23 mouse cellular contexts compared by ENCODE assay signal in the genomic region with DNA sequence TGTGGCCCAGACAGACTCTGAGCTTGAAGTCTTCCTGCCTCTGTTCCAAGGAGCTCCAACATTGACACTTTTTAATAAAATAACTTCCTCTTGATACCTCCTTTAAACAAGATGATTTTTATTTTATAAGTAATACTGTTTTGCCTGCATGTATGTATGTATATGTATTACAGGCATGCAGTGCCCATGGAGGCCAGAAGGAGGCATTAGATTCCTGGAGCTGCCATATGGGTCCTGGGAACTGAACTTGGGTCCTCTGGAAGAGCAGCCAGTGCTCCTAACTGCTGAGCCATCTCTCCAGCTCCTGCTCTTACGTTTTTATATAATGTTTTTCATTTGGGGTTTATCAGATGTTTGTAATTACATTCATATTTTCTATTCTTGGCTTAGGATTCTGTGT. TPM values are rescaled to one million over a fixed set of nuclear protein-coding genes. Genes with fewer than 3 reads are reported as not detected.
DNase-seq lines count a peak whose midpoint lies in the region; ATAC-seq and TF ChIP-seq lines count a peak whose summit lies in the region.
"Had no signal": no experiment of that assay in that cellular context is flagged by ENCODE, and none has a peak within 500 bp of the region (broad histone marks: within the 10 kb centered on the region; RNA-seq: fewer than 3 reads in every experiment).

No protein-coding gene starts in this region.

- H3K27ac ChIP-seq in cerebellum, adult 2 months (ENCODE audit: insufficient read depth, low read length): no peak overlapping the region
- no peak overlapping the region for H3K27ac ChIP-seq in kidney, postnatal 0 days
- H3K27ac ChIP-seq in midbrain, embryonic 11.5 days (ENCODE audit: low read depth, low read length): no peak overlapping the region
- H3K27ac ChIP-seq in midbrain, embryonic 14.5 days (replicated peaks; ENCODE audit: low read depth, low read length): no peak overlapping the region
- no peak overlapping the region for H3K27ac ChIP-seq in stomach, postnatal 0 days (replicated peaks)
- no peak overlapping the region for H3K27ac ChIP-seq in forebrain, embryonic 10.5 days
- H3K27ac ChIP-seq: embryonic facial prominence, embryonic 15.5 days; hindbrain, embryonic 14.5 days; limb, embryonic 15.5 days; midbrain, embryonic 15.5 days had no signal

- no peaks in the 10 kb centered on the region for H3K27me3 ChIP-seq in cerebellum, adult 2 months (ENCODE audit: control insufficient read depth, insufficient read depth, low read length)
- no peaks in the 10 kb centered on the region for H3K27me3 ChIP-seq in kidney, postnatal 0 days (ENCODE audit: insufficient read depth, low read length)
- H3K27me3 ChIP-seq in midbrain, embryonic 11.5 days (ENCODE audit: control insufficient read depth, insufficient read depth, low read length): no peaks in the 10 kb centered on the region
- no peaks in the 10 kb centered on the region for H3K27me3 ChIP-seq in midbrain, embryonic 14.5 days (ENCODE audit: control insufficient read depth, insufficient read depth, low read length)
- no peaks in the 10 kb centered on the region for H3K27me3 ChIP-seq in stomach, postnatal 0 days (ENCODE audit: control insufficient read depth, insufficient read depth, low read length)
- no peaks in the 10 kb centered on the region for H3K27me3 ChIP-seq in forebrain, embryonic 10.5 days (ENCODE audit: poor library complexity, severe bottlenecking)
- H3K27me3 ChIP-seq: embryonic facial prominence, embryonic 15.5 days; limb, embryonic 15.5 days; midbrain, embryonic 15.5 days had no signal

- DNase-seq in cerebellum, adult 2 months: no peak
- no peak for DNase-seq in cerebellum, postnatal 10 days
- DNase-seq in kidney, postnatal 0 days (ENCODE audit: low spot score): no peak
- DNase-seq in kidney, postnatal 10 days: no peak
- peak; percentile 17 for DNase-seq in midbrain, embryonic 11.5 days (ENCODE audit: low spot score, missing footprints)
- DNase-seq in midbrain, embryonic 14.5 days: no peak
- no peak for DNase-seq in stomach, postnatal 0 days (ENCODE audit: low spot score)
- no peak for DNase-seq in forebrain, embryonic 10.5 days (ENCODE audit: extremely low spot score, low spot score)
- DNase-seq: adrenal gland, postnatal 25 days; cerebellum, adult 9-10 months; gastrocnemius, postnatal 36 days; heart, postnatal 36 days; kidney, adult 9 months; kidney, postnatal 36 days; left cerebral cortex, postnatal 4 days; lung, postnatal 14 days; thymus, postnatal 14 days had no signal

- TF ChIP-seq EP300 in stomach, postnatal 0 days (optimal IDR thresholded peaks at IDR 0.05): no peak

- no peaks in the 10 kb centered on the region; the same call in 1 of the 2 replicates for H3K4me1 ChIP-seq in cerebellum, adult 2 months (ENCODE audit: control insufficient read depth, insufficient read depth, low read length)
- no peaks in the 10 kb centered on the region for H3K4me1 ChIP-seq in kidney, postnatal 0 days (replicated peaks; ENCODE audit: insufficient read depth, low read length)
- no peaks in the 10 kb centered on the region for H3K4me1 ChIP-seq in midbrain, embryonic 11.5 days (ENCODE audit: control insufficient read depth, insufficient read depth, low read length)
- H3K4me1 ChIP-seq in midbrain, embryonic 14.5 days (ENCODE audit: control insufficient read depth, insufficient read depth, low read length): no peaks in the 10 kb centered on the region
- no peaks in the 10 kb centered on the region for H3K4me1 ChIP-seq in stomach, postnatal 0 days (replicated peaks; ENCODE audit: control insufficient read depth, insufficient read depth)
- peaks cover 12% of the 10 kb centered on the region for H3K4me1 ChIP-seq in forebrain, embryonic 10.5 days
- H3K4me1 ChIP-seq: embryonic facial prominence, embryonic 15.5 days; limb, embryonic 15.5 days; midbrain, embryonic 15.5 days had no signal

- no peak overlapping the region for H3K4me3 ChIP-seq in cerebellum, adult 2 months (replicated peaks; ENCODE audit: insufficient read depth, low read depth, low read length)
- no peak overlapping the region for H3K4me3 ChIP-seq in kidney, postnatal 0 days (replicated peaks; ENCODE audit: low read depth, low read length)
- no peak overlapping the region for H3K4me3 ChIP-seq in midbrain, embryonic 11.5 days (ENCODE audit: low read depth, low read length)
- no peak overlapping the region for H3K4me3 ChIP-seq in midbrain, embryonic 14.5 days (replicated peaks; ENCODE audit: low read depth, low read length)
- no peak overlapping the region for H3K4me3 ChIP-seq in stomach, postnatal 0 days (ENCODE audit: low read depth, low read length)
- no peak overlapping the region for H3K4me3 ChIP-seq in forebrain, embryonic 10.5 days
- H3K4me3 ChIP-seq: embryonic facial prominence, embryonic 15.5 days; limb, embryonic 15.5 days; midbrain, embryonic 15.5 days; myocyte had no signal

- no peak overlapping the region for H3K9ac ChIP-seq in kidney, postnatal 0 days (ENCODE audit: low read depth, low read length)
- no peak overlapping the region for H3K9ac ChIP-seq in midbrain, embryonic 11.5 days (ENCODE audit: low read length)
- H3K9ac ChIP-seq in midbrain, embryonic 14.5 days (replicated peaks; ENCODE audit: low read length): no peak overlapping the region
- H3K9ac ChIP-seq in stomach, postnatal 0 days (ENCODE audit: low read length): no peak overlapping the region
- H3K9ac ChIP-seq: embryonic facial prominence, embryonic 15.5 days; hindbrain, embryonic 14.5 days; limb, embryonic 15.5 days; midbrain, embryonic 15.5 days had no signal

- 0 out of 2 replicates have a peak, but pooled peaks have one; percentile 12 for TF ChIP-seq CTCF in cerebellum, adult 2 months (IDR thresholded peaks at IDR 0.05; ENCODE audit: borderline replicate concordance, insufficient read depth, low read depth, low read length)
- TF ChIP-seq CTCF in kidney, postnatal 0 days (IDR thresholded peaks at IDR 0.05; ENCODE audit: low read depth): peak; percentile 33; the same call in 1 of the 2 replicates
- peak; percentile 38 for TF ChIP-seq CTCF in stomach, postnatal 0 days (IDR thresholded peaks at IDR 0.05; ENCODE audit: low read depth)

- no peak overlapping the region for H3K4me2 ChIP-seq in kidney, postnatal 0 days (ENCODE audit: low read length)
- no peak overlapping the region for H3K4me2 ChIP-seq in midbrain, embryonic 11.5 days
- H3K4me2 ChIP-seq in midbrain, embryonic 14.5 days (ENCODE audit: low read length): no peak overlapping the region
- no peak overlapping the region for H3K4me2 ChIP-seq in stomach, postnatal 0 days (replicated peaks; ENCODE audit: low read depth)
- H3K4me2 ChIP-seq: embryonic facial prominence, embryonic 15.5 days; hindbrain, embryonic 14.5 days; limb, embryonic 15.5 days; midbrain, embryonic 15.5 days had no signal

- H3K9me3 ChIP-seq in kidney, postnatal 0 days (replicated peaks; ENCODE audit: low read length): no peaks in the 10 kb centered on the region
- H3K9me3 ChIP-seq in midbrain, embryonic 11.5 days (ENCODE audit: control insufficient read depth, low read length): no peaks in the 10 kb centered on the region
- no peaks in the 10 kb centered on the region for H3K9me3 ChIP-seq in midbrain, embryonic 14.5 days (ENCODE audit: control insufficient read depth, low read length)
- H3K9me3 ChIP-seq in stomach, postnatal 0 days (ENCODE audit: control insufficient read depth, low read length): no peaks in the 10 kb centered on the region
- H3K9me3 ChIP-seq in forebrain, embryonic 10.5 days: no peaks in the 10 kb centered on the region
- H3K9me3 ChIP-seq: embryonic facial prominence, embryonic 15.5 days; limb, embryonic 15.5 days; midbrain, embryonic 15.5 days had no signal

- no peak for TF ChIP-seq POLR2A in cerebellum, adult 2 months (IDR thresholded peaks at IDR 0.05; ENCODE audit: borderline replicate concordance, insufficient read depth, low read length)

- 0 out of 2 replicates have a peak, but pooled peaks cover 2% of the 10 kb centered on the region for H3K36me3 ChIP-seq in kidney, postnatal 0 days (ENCODE audit: insufficient read depth, low read length)
- no peaks in the 10 kb centered on the region for H3K36me3 ChIP-seq in midbrain, embryonic 11.5 days (ENCODE audit: control insufficient read depth, insufficient read depth, low read length)
- H3K36me3 ChIP-seq in midbrain, embryonic 14.5 days (ENCODE audit: control insufficient read depth, insufficient read depth, low read length): no peaks in the 10 kb centered on the region
- no peaks in the 10 kb centered on the region for H3K36me3 ChIP-seq in stomach, postnatal 0 days (ENCODE audit: control insufficient read depth, insufficient read depth, low read length)
- H3K36me3 ChIP-seq in forebrain, embryonic 10.5 days (replicated peaks): peaks cover 66% of the 10 kb centered on the region
- H3K36me3 ChIP-seq: midbrain, embryonic 15.5 days had no signal

- 91% methylated on average over 1 of the region's 1 CpGs for WGBS in cerebellum, adult 2 months
- 80% methylated on average over 1 of the region's 1 CpGs for WGBS in kidney, postnatal 0 days
- WGBS in midbrain, embryonic 11.5 days: 88% methylated on average over 1 of the region's 1 CpGs
- WGBS in midbrain, embryonic 14.5 days: 96% methylated on average over 1 of the region's 1 CpGs
- WGBS in stomach, postnatal 0 days: 78% methylated on average over 1 of the region's 1 CpGs
- 86% methylated on average over 1 of the region's 1 CpGs for WGBS in forebrain, embryonic 10.5 days

- no peak for ATAC-seq in kidney, postnatal 0 days (replicated peaks; ENCODE audit: low FRiP score, low read depth)
- no peak for ATAC-seq in midbrain, embryonic 11.5 days (ENCODE audit: low FRiP score)
- no peak for ATAC-seq in midbrain, embryonic 14.5 days (ENCODE audit: low FRiP score, low TSS enrichment)
- ATAC-seq in stomach, postnatal 0 days (ENCODE audit: low FRiP score, low TSS enrichment): no peak
- ATAC-seq: forebrain, embryonic 16.5 days; midbrain, embryonic 15.5 days had no signal

RNA-seq across cellular contexts. Expression of a gene that starts 9.0 kb away (rescaled TPM):
- polyA plus RNA-seq in cerebellum, adult 2 months (2012; rRNA removed): 82.2 and 85.9 TPM in 2 replicates
- polyA plus RNA-seq in kidney, postnatal 0 days (2015; fragmentation: Nextera tagmentation; extraction: Ambion mirVana): 19.3 and 20.0 TPM in 2 replicates
- 19.3 and 21.0 TPM in 2 replicates for polyA plus RNA-seq in midbrain, embryonic 11.5 days (2014; fragmentation: Nextera tagmentation; extraction: Ambion mirVana)
- polyA plus RNA-seq in midbrain, embryonic 14.5 days (2014; fragmentation: Nextera tagmentation; extraction: Ambion mirVana): 9.8 and 13.2 TPM in 2 replicates
- 11.8 and 12.1 TPM in 2 replicates for polyA plus RNA-seq in stomach, postnatal 0 days (2015; fragmentation: Nextera tagmentation; extraction: Ambion mirVana)
- polyA plus RNA-seq in forebrain, embryonic 10.5 days (2016; fragmentation: Nextera tagmentation; extraction: Ambion mirVana): 30.9 TPM in 2 replicates
